Mouse (Mus musculus) kidney, adult 2 months (tissue): ENCODE measurements around the gene Cfi. TPM values are rescaled to one million over a fixed set of nuclear protein-coding genes. Genes with fewer than 3 reads are reported as not detected.

ENCODE experiments used
- DNase-seq: peaks from one replicate; pipeline ENCODE4 v3.0.0; 2021
- H3K27ac ChIP-seq: fragments of 200-500 bp; 2 replicates; pipeline ENCODE4 v1.5.1; 2012; ENCODE audit warnings: low read depth, low read length, control low read depth, inconsistent platforms; ENCODE audit not compliant: insufficient read depth
- H3K27me3 ChIP-seq: fragments of 200-500 bp; replicated peaks from 2 replicates; pipeline ENCODE4 v1.6.1; 2012; ENCODE audit warnings: mild to moderate bottlenecking, moderate library complexity, low read length, inconsistent platforms; ENCODE audit not compliant: control insufficient read depth, insufficient read depth
- H3K36me3 ChIP-seq: fragments of 200-500 bp; 2 replicates; pipeline ENCODE4 v1.6.1; 2012; ENCODE audit warnings: mild to moderate bottlenecking, moderate library complexity, low read length, inconsistent platforms; ENCODE audit not compliant: control insufficient read depth, insufficient read depth
- H3K4me1 ChIP-seq: fragments of 200-500 bp; 2 replicates; pipeline ENCODE4 v1.6.1; 2011; ENCODE audit warnings: low read length; ENCODE audit not compliant: control insufficient read depth, insufficient read depth
- H3K4me3 ChIP-seq: fragments of 200-500 bp; 2 replicates; pipeline ENCODE4 v1.5.1; 2011; ENCODE audit warnings: mild to moderate bottlenecking, low read depth, low read length, control low read depth; ENCODE audit not compliant: insufficient read depth
- CTCF ChIP-seq: fragments of 200-500 bp; conservative IDR thresholded peaks from 2 replicates; pipeline ENCODE4 v1.5.1; 2011; ENCODE audit warnings: low read depth, mild to moderate bottlenecking, control low read depth, low read length, moderate library complexity, mixed read lengths; ENCODE audit not compliant: insufficient read depth, insufficient read length
- POLR2A ChIP-seq: fragments of 200-500 bp; IDR thresholded peaks from one replicate; pipeline ENCODE4 v1.6.1; 2011; ENCODE audit warnings: low read depth, low read length, control low read depth
- WGBS: fragments of 180-500 bp; shearing (Covaris S2); methylation state at CpG from one replicate; pipeline ENCODE4 v1.1.7; 2018; 5-methylcytosine and 5-hydroxymethylcytosine counted together
- polyA plus RNA-seq: library from polyadenylated mRNA; depleted of rRNA; stranded (reverse); fragments of >200 nt; gene quantifications from 2 replicates; pipeline ENCODE4 v1.2.3, GENCODE M21; 2012

Cfi gene
- polyA plus RNA-seq, 1 experiment = 10.3 TPM

DNA sequence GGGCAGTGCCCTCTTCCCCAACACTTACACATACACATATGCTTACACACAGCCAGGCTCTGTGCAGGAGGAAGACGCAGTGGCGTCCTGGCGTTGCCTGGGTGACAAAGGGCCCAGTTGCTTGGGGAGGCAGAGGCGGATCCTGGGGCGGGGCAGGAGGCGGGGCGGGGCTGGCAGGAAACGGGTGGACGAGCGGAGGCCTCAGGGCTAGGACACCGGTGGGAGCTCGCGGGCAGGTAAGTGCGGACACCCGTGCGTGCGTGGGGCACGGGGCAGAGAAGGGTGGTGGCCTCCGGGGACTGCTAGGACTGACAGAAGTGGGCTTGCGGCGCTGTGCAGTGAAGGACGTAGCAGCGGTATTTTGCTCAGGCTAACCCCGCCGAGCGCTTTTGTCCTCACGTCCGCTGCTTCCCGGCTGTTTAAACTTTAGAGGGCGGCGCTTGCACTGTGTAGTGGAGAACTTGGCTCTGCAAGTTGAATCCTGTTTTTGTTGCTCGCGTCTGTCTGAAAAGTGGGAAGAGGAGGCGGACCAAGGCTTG, 65.7 kb downstream of the Cfi start, which contains the start of gene Casp6:
TSS of gene Casp6 (plus strand) at position 155 of the 539 bp plus-strand sequence.
- peak within 1 kb of the TSS; percentile 86 for H3K4me3 ChIP-seq
- DNase-seq = peak; percentile 91
- H3K4me1 ChIP-seq = no peaks in the 10 kb centered on the region
- under 1% methylated on average over 34 of the region's 34 CpGs for WGBS
- no peaks in the 10 kb centered on the region for H3K36me3 ChIP-seq
- no peak for TF ChIP-seq CTCF
- TF ChIP-seq POLR2A = no peak
- H3K27me3 ChIP-seq = no peaks in the 10 kb centered on the region
- H3K27ac ChIP-seq = peak within 1 kb of the TSS; percentile 46; the same call in 1 of the 2 replicates

DNA sequence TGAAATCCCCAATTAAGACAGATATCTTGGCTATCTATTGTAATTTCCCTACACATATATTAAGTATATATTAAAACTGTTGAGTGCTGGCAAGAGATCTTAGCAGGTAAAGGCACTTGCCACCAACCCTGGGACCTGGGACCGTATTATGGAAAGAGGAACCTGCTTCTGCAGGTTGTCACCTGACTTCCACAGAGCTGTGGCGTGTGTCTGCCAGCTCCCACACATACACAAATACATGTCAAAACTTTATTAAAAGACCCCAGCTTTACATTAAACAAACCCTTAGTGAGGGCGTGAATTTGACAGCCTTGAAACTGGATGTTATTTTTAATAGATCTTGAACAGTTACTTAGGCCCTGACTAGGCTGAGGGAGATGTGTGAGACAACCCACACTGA, 67.7 kb downstream of the Cfi start:
- Histone ChIP-seq H3K4me3 (no peak overlapping the region), H3K27ac (no peak overlapping the region), H3K36me3 (no peaks in the 10 kb centered on the region), H3K27me3 (no peaks in the 10 kb centered on the region), H3K4me1 (no peaks in the 10 kb centered on the region)
- WGBS = 91% methylated on average over 3 of the region's 3 CpGs
- TF ChIP-seq CTCF = no peak
- no peak for TF ChIP-seq POLR2A
- no peak for DNase-seq

DNA sequence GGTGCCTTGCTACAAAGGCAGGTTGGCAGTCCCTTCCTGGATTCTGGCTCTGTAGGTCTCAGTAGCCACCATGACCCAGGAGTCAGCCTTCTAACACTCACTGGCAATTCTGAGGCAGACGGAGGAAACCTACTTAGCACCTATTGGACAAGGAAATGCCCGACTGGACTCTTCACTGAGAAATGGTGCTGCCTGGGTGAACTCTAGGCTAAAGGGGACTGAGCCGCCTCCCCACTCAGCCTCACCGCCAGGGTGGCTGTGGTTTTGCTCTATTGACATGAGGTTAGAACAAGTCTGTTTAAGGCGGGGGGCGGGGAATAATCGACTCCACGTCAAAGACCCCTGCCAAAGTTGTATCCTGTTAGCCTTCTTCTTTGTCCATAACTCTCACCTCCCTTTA, 68.2 kb downstream of the Cfi start:
- no peak overlapping the region for H3K4me3 ChIP-seq
- 83% methylated on average over 8 of the region's 8 CpGs for WGBS
- no peak overlapping the region for H3K27ac ChIP-seq
- DNase-seq = no peak
- TF ChIP-seq POLR2A (no peak), CTCF (no peak)
- H3K36me3 ChIP-seq = no peaks in the 10 kb centered on the region; the same call in 1 of the 2 replicates
- H3K27me3 ChIP-seq = no peaks in the 10 kb centered on the region
- H3K4me1 ChIP-seq = no peaks in the 10 kb centered on the region

DNA sequence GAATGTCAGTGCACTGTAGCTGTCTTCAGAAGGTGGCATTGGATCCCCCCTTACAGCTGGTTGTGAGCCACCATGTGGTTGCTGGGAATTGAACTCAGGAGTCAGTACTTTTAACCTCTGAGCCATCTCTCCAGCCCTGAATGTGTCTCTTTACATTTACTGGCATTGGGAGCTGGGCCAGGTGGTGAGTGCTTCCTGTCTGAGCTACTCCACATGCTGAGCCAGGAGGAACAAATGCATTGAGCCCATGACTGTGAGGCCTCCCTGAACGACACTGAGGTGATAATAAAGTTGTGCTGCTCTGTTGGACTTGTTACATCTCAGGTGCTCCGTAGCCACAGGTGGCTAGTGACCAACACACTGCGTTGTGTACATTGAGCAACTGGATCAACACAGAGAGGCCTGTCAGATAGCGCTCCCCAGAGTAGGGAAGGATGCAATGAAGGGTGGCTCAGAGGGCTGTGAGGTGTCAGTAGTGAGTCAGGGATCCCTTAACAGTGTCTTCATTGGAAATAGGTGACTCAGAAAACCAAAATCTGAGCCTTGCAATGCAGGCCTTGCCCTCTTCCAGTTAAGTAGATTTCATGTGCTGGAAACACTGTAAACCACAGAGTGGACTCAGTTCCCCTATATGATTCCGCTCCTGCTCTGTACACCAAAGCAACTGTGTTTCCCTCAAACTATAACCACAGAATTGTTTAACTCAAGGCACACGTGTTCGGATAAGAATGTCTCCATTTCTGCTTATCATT, 68.9 kb downstream of the Cfi start:
- TF ChIP-seq POLR2A (no peak), CTCF (no peak)
- H3K27me3 ChIP-seq = no peaks in the 10 kb centered on the region
- no peak for DNase-seq
- no peak overlapping the region for H3K4me3 ChIP-seq
- H3K4me1 ChIP-seq = no peaks in the 10 kb centered on the region
- WGBS = 88% methylated on average over 7 of the region's 7 CpGs
- H3K27ac ChIP-seq = no peak overlapping the region
- H3K36me3 ChIP-seq = no peaks in the 10 kb centered on the region; the same call in 1 of the 2 replicates

DNA sequence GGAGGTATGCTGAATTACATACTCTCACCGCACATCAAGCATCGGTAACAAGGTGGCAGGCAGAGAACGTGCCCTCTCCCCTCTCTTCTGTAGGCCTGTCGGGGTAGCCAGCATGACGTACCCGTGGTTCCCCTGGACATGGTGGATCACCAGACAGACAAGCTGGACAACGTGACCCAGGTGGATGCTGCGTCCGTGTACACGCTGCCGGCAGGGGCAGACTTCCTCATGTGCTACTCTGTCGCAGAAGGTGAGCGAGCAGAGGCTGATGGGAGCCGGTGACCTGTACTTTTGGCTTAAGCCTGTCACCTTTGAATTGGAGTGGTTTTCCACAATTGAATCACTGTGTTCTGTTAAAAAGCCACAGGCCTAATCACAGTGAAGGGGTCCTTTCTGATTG, 76.3 kb downstream of the Cfi start:
- Histone ChIP-seq H3K27ac (no peak overlapping the region), H3K4me1 (no peaks in the 10 kb centered on the region), H3K36me3 (peaks cover 4% of the 10 kb centered on the region), H3K4me3 (no peak overlapping the region), H3K27me3 (no peaks in the 10 kb centered on the region)
- no peak for TF ChIP-seq CTCF
- no peak for TF ChIP-seq POLR2A
- DNase-seq = no peak
- WGBS = 93% methylated on average over 14 of the region's 14 CpGs

DNA sequence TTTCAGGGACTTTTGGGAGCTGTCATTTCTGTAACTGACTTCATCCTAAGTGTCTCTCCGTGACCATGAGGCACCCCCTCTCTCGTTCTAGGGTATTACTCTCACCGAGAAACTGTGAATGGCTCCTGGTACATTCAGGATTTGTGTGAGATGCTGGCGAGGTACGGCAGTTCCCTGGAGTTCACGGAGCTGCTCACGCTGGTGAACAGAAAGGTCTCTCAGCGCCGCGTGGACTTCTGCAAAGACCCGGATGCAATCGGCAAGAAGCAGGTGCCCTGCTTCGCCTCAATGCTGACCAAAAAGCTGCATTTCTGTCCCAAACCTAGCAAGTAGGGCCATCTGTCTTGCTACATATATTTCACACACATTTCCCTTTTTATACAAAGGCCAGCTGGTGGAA, 77.6 kb downstream of the Cfi start:
- WGBS = 94% methylated on average over 13 of the region's 13 CpGs
- Histone ChIP-seq H3K36me3 (peaks cover 4% of the 10 kb centered on the region), H3K4me1 (no peaks in the 10 kb centered on the region), H3K27ac (no peak overlapping the region), H3K4me3 (no peak overlapping the region), H3K27me3 (no peaks in the 10 kb centered on the region)
- no peak for TF ChIP-seq CTCF
- no peak for TF ChIP-seq POLR2A
- no peak for DNase-seq

DNA sequence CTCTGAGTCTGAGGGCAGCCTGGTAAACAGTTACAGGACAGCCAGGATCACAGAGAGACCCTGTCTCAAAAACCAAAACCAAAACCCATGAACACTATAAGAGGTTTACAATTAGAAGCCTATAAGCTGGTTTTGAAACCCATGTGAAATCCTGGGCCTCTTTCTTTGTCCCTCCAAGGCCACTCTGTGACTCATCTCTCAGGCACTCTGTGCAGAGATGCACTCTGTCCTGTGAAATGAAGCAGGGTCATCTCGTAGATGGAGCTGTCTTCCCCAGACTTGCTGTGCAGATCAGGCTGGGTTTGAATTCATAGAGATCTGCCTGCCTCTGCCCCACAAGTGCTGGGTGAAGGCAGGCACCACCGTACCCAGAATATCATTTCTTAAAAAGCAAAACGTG, 81.7 kb downstream of the Cfi start:
- Histone ChIP-seq H3K4me3 (no peak overlapping the region), H3K4me1 (no peaks in the 10 kb centered on the region), H3K27ac (no peak overlapping the region), H3K36me3 (no peaks in the 10 kb centered on the region; the same call in 1 of the 2 replicates), H3K27me3 (no peaks in the 10 kb centered on the region)
- 78% methylated on average over 3 of the region's 3 CpGs for WGBS
- DNase-seq = no peak
- no peak for TF ChIP-seq POLR2A
- no peak for TF ChIP-seq CTCF
